Mouse (Mus musculus) c-Kit-negative CD71-positive TER-119-positive erythroid progenitor cells, embryonic 14.5 days (primary cell): Measurements from ENCODE around the gene Acox2.

ENCODE experiments used
- DNase-seq: peaks from one replicate; pipeline ENCODE4 v3.0.0-alpha.2; 2013; ENCODE audit warnings: low read depth, low spot score

The Acox2 gene

GRCm38 (mm10) chr14:8249206-8249605 is 9.9 kb downstream of the Acox2 start:
- DNase-seq, result no peak

DNA sequence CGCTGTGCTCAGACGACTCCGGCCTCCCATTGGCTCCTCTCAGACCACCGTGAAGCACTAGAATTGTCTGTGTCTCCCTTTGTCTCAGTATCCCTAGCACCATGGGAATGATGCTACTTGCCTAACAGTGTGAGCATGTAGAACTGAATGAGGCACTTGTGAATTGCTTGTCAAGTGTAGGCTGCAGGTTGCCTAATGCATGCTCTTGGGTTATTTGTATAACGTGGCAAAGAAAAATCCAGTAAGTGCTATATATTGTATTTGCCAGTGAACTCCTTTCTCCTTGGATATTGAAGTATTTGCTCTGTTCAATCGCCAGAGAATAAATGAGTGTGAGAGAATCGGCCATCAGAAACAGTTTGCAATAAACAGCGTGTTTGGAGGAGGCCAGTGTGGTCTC is 12.3 kb downstream of the Acox2 start:
- DNase-seq, result no peak

- DNase-seq, result no peak
Measured at GRCm38 (mm10) chr14:8244211-8244611, 14.9 kb downstream of the Acox2 start.

DNA sequence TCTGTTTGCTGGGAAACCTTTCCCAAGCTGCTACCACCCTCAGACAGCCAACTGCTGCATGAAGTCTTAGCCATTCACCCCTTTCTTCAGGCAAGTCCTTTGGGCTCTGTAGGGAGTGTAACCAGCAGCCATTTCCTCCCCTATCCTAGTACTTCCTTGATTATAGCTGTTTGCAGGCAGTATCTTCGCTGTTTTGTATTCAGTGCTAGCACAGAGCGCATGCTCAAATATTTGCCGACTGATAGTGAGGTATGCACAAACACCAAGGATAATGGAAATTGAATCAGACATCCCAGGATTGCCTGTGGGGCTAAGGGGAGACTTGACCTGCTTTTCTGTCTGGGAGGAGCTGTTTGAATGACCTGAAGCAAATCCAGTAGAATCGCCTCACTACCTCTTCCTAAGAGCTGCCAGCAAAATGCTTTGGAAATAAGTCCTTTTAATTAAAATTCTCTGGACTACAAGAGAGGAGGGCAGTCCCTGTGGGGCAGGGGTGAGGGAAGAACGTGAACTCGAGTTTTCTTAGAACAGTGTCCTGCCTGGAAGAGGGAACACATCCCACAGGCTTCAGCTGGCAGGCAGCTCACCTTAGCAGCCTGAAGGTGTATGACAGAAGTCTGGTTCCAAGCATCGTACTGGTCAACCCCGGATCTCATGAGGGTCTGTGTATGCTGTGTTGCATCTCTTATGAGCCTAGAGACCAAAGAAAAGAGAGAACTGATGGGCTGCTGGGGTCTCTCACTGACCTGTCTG is 15.8 kb downstream of the Acox2 start:
- DNase-seq, result no peak

DNA sequence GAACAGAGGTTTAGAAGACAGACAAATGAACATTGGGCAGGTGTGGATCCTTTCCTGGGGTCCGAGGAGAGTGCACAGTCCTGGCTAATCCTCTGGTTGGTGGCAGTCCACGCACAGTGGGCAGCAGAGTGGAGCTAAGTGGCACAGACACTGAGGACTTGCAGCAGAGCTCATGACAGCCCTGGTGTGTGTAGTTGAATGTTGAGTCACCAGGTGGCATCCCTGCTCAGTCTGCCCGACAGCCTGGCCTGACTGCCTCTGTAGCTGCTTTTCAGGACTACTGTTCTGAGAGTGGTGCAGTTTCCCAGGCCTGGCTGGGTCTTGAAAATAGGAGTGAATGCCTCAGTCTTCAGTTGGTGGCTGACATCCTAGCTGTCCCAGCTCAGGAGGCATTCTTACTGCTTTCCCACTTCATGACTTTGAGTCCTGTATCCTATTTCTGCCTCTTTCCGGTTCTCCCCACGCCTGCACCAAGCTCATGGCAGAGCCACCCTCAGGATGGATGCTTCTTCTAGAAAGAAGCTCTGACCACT is 16.7 kb downstream of the Acox2 start:
- DNase-seq, result no peak

GRCm38 (mm10) chr14:8241816-8242215 is 17.3 kb downstream of the Acox2 start:
- DNase-seq, result no peak

DNA sequence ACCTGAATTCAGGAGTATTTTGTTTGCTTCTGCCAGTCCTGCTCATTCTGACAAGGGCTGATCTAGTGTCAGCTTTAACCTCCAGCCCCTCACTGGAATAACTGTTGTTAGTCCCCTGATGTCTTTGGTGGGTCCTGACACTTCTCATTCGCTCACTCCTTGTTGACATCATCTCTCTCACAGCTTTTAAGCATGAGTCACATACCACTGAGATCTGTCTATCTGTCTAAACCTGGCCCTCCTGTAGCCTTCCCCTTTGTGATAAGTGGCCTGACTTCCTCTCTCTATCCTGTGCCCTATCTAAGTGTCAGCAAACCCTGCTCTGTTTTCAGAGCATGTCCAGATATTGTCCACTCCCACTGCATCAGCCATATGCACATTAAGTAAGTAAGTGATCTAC is 25.9 kb downstream of the Acox2 start:
- DNase-seq, result no peak

DNA sequence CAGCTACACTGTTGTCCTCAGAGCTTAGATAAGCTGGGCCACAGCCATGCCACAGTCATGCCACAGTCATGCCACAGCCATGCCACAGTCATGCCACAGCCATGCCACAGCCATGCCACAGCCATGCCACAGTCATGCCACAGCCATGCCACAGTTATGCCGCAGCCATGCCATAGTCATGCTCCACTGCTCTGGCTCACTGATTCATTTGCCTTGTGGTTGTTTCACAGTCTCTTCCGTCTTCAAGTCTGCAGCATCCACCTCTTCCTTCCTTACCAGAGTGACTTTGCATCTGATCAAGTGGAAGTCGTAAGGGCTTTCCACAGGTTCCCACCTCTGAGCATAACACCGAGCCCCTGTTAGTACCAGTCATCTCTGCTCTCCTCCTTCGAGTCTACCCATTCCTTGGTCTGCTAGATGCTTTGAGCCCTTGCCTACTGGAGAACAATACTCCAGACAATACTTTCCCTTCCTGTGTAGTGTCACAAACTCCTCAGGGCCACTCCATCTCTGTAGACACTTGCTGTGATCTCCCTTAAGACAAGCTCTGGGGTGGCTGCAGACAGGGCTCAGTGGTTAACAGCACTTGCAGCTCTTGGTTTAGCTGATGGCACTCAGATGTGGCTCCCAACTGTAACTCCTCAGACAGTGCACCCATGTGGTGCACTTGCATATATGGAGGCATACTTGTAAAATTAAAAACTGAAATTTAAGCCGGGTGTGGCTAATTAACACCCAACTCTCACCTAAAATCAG is 26.8 kb downstream of the Acox2 start:
- no peak for DNase-seq

- DNase-seq, result no peak
Measured at GRCm38 (mm10) chr14:8229367-8230019, 29.7 kb downstream of the Acox2 start.

DNA sequence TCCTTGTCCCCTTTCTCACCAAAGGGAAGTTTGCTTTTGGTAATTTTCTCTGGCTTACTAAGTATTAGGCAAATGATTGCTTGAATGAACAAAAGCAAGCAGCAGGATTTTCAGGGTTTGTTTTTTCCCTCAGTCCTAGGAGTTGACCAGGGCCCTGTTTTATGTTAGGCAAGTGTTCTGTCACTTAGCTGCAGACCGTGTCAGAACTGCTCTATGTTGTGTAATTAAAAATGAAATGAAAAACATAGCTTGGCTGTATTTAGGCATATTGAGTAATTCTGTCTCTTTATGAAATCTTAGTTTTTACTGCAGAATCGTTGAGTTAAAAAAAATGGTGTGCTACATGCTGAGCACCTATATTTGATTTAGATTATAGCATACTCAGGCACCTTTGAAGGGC is 34.3 kb downstream of the Acox2 start:
- DNase-seq, result no peak

GRCm38 (mm10) chr14:8223506-8224293 is 35.5 kb downstream of the Acox2 start:
- DNase-seq, result no peak

DNA sequence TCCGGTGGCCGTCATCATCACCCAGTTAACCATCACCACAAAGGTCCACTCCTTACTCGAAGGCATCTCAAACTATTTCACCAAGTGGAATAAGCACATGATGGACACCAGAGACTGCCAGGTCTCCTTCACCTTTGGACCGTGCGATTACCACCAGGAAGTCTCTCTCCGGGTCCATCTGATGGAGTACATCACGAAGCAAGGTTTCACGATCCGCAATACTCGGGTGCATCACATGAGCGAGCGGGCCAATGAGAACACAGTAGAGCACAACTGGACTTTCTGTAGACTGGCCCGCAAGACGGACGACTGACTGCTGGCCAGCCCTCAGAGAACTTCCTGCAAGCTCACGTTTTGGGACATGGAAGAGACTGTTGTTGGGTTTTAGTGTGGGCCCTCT is 36.6 kb downstream of the Acox2 start:
- DNase-seq, result no peak

DNA sequence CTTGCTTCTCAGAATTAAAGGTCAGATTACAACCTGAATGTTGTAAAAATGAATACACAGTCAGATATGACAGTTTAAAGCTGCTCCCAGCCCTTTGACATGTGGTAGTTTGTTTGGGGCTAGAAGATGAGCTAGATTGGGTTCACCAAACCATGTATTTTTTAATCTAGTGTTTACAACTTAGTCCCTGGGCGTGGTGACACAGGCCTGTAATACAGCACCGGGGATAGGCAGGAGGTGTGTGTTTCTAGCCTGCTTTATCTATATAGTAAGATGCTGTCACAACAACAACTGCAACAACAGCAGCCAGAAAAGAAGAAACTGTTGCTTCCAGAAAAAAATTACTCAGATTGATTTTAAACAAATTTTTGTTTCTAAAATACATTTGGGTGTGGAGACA is 38.2 kb downstream of the Acox2 start:
- DNase-seq, result no peak

DNA sequence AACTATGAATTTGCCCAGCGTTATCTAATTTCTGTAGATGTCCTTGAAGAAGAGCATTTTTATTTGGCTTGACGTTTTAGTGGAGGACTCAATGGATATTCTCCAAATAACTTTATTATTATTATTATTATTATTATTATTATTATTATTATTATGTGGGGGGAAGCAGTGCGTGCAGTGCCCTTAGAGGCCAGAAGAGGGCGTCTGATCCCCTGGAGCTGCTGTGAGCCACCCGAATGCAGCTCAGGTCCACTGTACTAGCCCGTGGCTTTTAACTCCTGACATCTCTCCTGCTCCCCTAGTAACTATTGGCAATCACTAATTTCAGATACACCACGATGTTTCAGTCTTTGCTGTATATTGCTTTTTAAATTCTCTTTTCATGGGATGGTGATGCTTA is 38.8 kb downstream of the Acox2 start:
- no peak for DNase-seq

- DNase-seq, result no peak
Measured at GRCm38 (mm10) chr14:8219876-8220275, 39.3 kb downstream of the Acox2 start.

- DNase-seq, result no peak
Measured at GRCm38 (mm10) chr14:8218730-8219380, 40.3 kb downstream of the Acox2 start.

DNA sequence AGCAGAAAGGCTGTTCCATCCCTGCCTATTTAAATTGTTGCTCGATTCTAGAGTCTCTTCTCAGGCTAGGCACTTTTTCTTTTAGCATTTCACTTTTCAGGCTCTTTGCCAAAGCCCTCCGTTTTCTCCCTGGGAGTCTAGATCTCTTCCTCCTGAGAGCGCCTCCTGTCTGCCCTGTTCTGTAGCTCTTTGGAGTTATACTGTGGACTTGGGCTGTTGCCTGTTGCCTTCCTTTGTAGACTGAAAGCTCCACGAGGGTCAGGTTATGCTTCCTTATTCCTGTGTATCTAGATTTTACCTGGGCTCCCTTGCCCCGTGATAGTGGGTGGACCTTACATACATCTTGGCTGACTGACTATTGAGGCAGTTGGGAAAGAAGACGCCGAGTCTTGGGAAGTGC is 40.9 kb downstream of the Acox2 start:
- DNase-seq, result no peak

- no peak for DNase-seq
Measured at GRCm38 (mm10) chr14:8216100-8216499, 43.1 kb downstream of the Acox2 start.

DNA sequence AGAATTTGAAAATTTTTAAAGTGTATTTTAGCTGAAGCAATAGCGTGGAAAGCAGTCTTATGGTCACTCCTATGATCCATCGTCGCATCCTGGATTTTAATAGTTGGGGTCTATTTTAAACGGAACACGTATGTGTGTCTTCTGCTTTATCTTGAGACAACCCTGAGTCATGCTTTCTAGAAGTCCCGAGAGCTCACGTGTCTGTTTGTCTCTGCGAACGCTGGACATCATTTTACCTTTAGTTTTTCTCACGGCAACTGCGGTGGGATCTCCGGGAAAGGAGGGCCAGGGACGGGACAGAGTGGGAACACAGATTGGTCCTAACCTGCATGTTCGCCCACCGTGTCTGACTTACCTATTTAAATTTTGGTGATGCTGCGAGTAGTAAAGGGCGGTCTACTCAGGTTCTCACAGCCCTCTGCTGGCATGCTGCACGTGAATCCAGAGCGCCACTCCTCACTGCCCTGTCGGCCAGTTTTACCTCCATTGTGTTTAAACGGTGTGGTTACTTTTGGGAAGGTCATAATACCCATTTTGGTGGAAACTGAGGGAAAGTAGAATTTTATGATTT is 43.9 kb downstream of the Acox2 start:
- no peak for DNase-seq

GRCm38 (mm10) chr14:8214299-8215207 is 44.6 kb downstream of the Acox2 start:
- DNase-seq, result peak; percentile 35
